16 mouse cellular contexts compared by ENCODE assay signal in genomic region chr1:189767164-189767563, GRCm38 (mm10).
"Had no signal": no experiment of that assay in that cellular context is flagged by ENCODE, and none has a peak within 500 bp of the region (broad histone marks: within the 10 kb centered on the region; RNA-seq: fewer than 3 reads in every experiment).

No protein-coding gene starts in this region.

- H3K9me3 ChIP-seq: limb, embryonic 13.5 days; liver, embryonic 15.5 days; neural tube, embryonic 12.5 days had no signal

- H3K9ac ChIP-seq: limb, embryonic 13.5 days; liver, embryonic 15.5 days; lung, embryonic 14.5 days; neural tube, embryonic 12.5 days had no signal

- H3K27me3 ChIP-seq: limb, embryonic 13.5 days; liver, embryonic 15.5 days; neural tube, embryonic 12.5 days had no signal

- H3K4me2 ChIP-seq: limb, embryonic 13.5 days; liver, embryonic 11.5 days; liver, embryonic 15.5 days; lung, embryonic 14.5 days; neural tube, embryonic 12.5 days had no signal

- H3K4me3 ChIP-seq: layer of hippocampus, adult 2 months; limb, embryonic 13.5 days; liver, embryonic 15.5 days; myocyte; neural tube, embryonic 12.5 days had no signal

- H3K27ac ChIP-seq: kidney, postnatal 0 days; layer of hippocampus, adult 2 months; limb, embryonic 13.5 days; liver, embryonic 15.5 days; macrophage; neural tube, embryonic 12.5 days had no signal

- DNase-seq: kidney, adult 11 months; kidney, adult 9 months; left cerebral cortex, postnatal 4 days; lung, embryonic 14.5 days; lung, postnatal 14 days; midbrain, embryonic 14.5 days; spleen, adult 18-20 months; thymus, postnatal 14 days had no signal

- H3K36me3 ChIP-seq: limb, embryonic 13.5 days; liver, embryonic 15.5 days; neural tube, embryonic 12.5 days had no signal
